Comparison of ENCODE assay signal across 27 mouse cellular contexts in genomic region chr15:16896674-16897073, GRCm38 (mm10).
"Had no signal": no experiment of that assay in that cellular context is flagged by ENCODE, and none has a peak within 500 bp of the region (broad histone marks: within the 10 kb centered on the region; RNA-seq: fewer than 3 reads in every experiment).

No protein-coding gene starts in this region.

- H3K4me3 ChIP-seq: embryonic facial prominence, embryonic 10.5 days; embryonic facial prominence, embryonic 12.5 days; embryonic facial prominence, embryonic 13.5 days; embryonic facial prominence, embryonic 15.5 days; erythroblast, embryonic 14.5 days; forebrain, embryonic 10.5 days; forebrain, embryonic 12.5 days; forebrain, embryonic 13.5 days; forebrain, embryonic 15.5 days; gastrocnemius, adult 2 months; heart, adult 2 months; heart, embryonic 10.5 days had no signal

- H3K4me1 ChIP-seq: embryonic facial prominence, embryonic 10.5 days; embryonic facial prominence, embryonic 12.5 days; embryonic facial prominence, embryonic 13.5 days; embryonic facial prominence, embryonic 15.5 days; forebrain, embryonic 10.5 days; forebrain, embryonic 12.5 days; forebrain, embryonic 13.5 days; forebrain, embryonic 15.5 days; heart, embryonic 10.5 days had no signal

- H3K27ac ChIP-seq: embryonic facial prominence, embryonic 10.5 days; embryonic facial prominence, embryonic 12.5 days; embryonic facial prominence, embryonic 13.5 days; embryonic facial prominence, embryonic 15.5 days; forebrain, embryonic 10.5 days; forebrain, embryonic 12.5 days; forebrain, embryonic 13.5 days; forebrain, embryonic 15.5 days; gastrocnemius, adult 2 months; heart, adult 2 months; heart, embryonic 10.5 days had no signal

- H3K9ac ChIP-seq: embryonic facial prominence, embryonic 12.5 days; embryonic facial prominence, embryonic 13.5 days; embryonic facial prominence, embryonic 15.5 days; forebrain, embryonic 12.5 days; forebrain, embryonic 13.5 days; forebrain, embryonic 15.5 days; forebrain, postnatal 0 days had no signal

- H3K9me3 ChIP-seq: embryonic facial prominence, embryonic 10.5 days; embryonic facial prominence, embryonic 12.5 days; embryonic facial prominence, embryonic 13.5 days; embryonic facial prominence, embryonic 15.5 days; forebrain, embryonic 10.5 days; forebrain, embryonic 12.5 days; forebrain, embryonic 13.5 days; forebrain, embryonic 15.5 days; heart, embryonic 10.5 days had no signal

- H3K36me3 ChIP-seq: embryonic facial prominence, embryonic 10.5 days; embryonic facial prominence, embryonic 12.5 days; embryonic facial prominence, embryonic 13.5 days; embryonic facial prominence, embryonic 15.5 days; forebrain, embryonic 10.5 days; forebrain, embryonic 12.5 days; forebrain, embryonic 15.5 days; heart, embryonic 10.5 days had no signal

- ATAC-seq: forebrain, embryonic 13.5 days; forebrain, embryonic 14.5 days; forebrain, embryonic 15.5 days; forebrain, embryonic 16.5 days; forebrain, postnatal 0 days had no signal

- DNase-seq: cerebellum, adult 9-11 months; cerebellum, postnatal 10 days; cerebellum, postnatal 14 days; cerebellum, postnatal 25 days; cerebellum, postnatal 36 days; embryo, embryonic 11 days; forebrain, postnatal 0 days; gastrocnemius, adult 2 months; gastrocnemius, postnatal 10 days; gastrocnemius, postnatal 14 days; gastrocnemius, postnatal 25 days; gastrocnemius, postnatal 36 days; heart, adult 11 months; heart, adult 18-20 months; heart, adult 2 months had no signal

- H3K4me2 ChIP-seq: embryonic facial prominence, embryonic 12.5 days; embryonic facial prominence, embryonic 13.5 days; embryonic facial prominence, embryonic 15.5 days; forebrain, embryonic 12.5 days; forebrain, embryonic 13.5 days; forebrain, embryonic 15.5 days had no signal

- H3K27me3 ChIP-seq: embryonic facial prominence, embryonic 12.5 days; embryonic facial prominence, embryonic 13.5 days; embryonic facial prominence, embryonic 15.5 days; forebrain, embryonic 12.5 days; forebrain, embryonic 13.5 days; forebrain, embryonic 15.5 days had no signal
